ENCODE assay signal across 8 mouse cellular contexts in genomic region chr9:56418738-56419239, GRCm38 (mm10). TPM values are rescaled to one million over a fixed set of nuclear protein-coding genes. Genes with fewer than 3 reads are reported as not detected.
DNase-seq lines count a peak whose midpoint lies in the region; ATAC-seq and TF ChIP-seq lines count a peak whose summit lies in the region.

No protein-coding gene starts in this region.

- peak; percentile 59; the same call in 1 of the 2 replicates for TF ChIP-seq POLR2A in limb, embryonic 14.5 days (IDR thresholded peaks at IDR 0.05; ENCODE audit: borderline replicate concordance, extremely low read depth, insufficient read depth, insufficient read length)

- H3K4me3 ChIP-seq in embryonic facial prominence, embryonic 11.5 days (ENCODE audit: low read depth, low read length), result peak overlapping the region; percentile 77
- H3K4me3 ChIP-seq in limb, embryonic 14.5 days (replicated peaks; ENCODE audit: low read length), result peak overlapping the region; percentile 84
- peak overlapping the region; percentile 68 for H3K4me3 ChIP-seq in midbrain, embryonic 16.5 days (ENCODE audit: low read depth, low read length)

- H3K27me3 ChIP-seq in embryonic facial prominence, embryonic 11.5 days (ENCODE audit: control insufficient read depth, insufficient read depth, low read length), result no peaks in the 10 kb centered on the region
- no peaks in the 10 kb centered on the region for H3K27me3 ChIP-seq in limb, embryonic 14.5 days (ENCODE audit: control insufficient read depth, insufficient read depth, low read length)
- no peaks in the 10 kb centered on the region for H3K27me3 ChIP-seq in midbrain, embryonic 16.5 days (ENCODE audit: control insufficient read depth, insufficient read depth, low read depth, low read length)

- H3K4me2 ChIP-seq in embryonic facial prominence, embryonic 11.5 days (ENCODE audit: low read depth, low read length), result peak overlapping the region; percentile 65
- H3K4me2 ChIP-seq in limb, embryonic 14.5 days (replicated peaks; ENCODE audit: low read depth, low read length, severe bottlenecking), result peak overlapping the region; percentile 63
- peak overlapping the region; percentile 70 for H3K4me2 ChIP-seq in midbrain, embryonic 16.5 days (ENCODE audit: low read length)

- H3K9me3 ChIP-seq in embryonic facial prominence, embryonic 11.5 days (replicated peaks; ENCODE audit: control insufficient read depth, low read length), result no peaks in the 10 kb centered on the region
- H3K9me3 ChIP-seq in limb, embryonic 14.5 days (ENCODE audit: control insufficient read depth, low read length), result no peaks in the 10 kb centered on the region
- H3K9me3 ChIP-seq in midbrain, embryonic 16.5 days (replicated peaks; ENCODE audit: control insufficient read depth, low read length, poor library complexity, severe bottlenecking), result no peaks in the 10 kb centered on the region

- under 1% methylated on average over 10 of the region's 11 CpGs for WGBS in embryonic facial prominence, embryonic 11.5 days
- 0% methylated on average over 10 of the region's 11 CpGs for WGBS in limb, embryonic 14.5 days
- 0% methylated on average over 11 of the region's 11 CpGs for WGBS in midbrain, embryonic 16.5 days

- H3K9ac ChIP-seq in embryonic facial prominence, embryonic 11.5 days (replicated peaks; ENCODE audit: low read length), result peak overlapping the region; percentile 66
- H3K9ac ChIP-seq in limb, embryonic 14.5 days (ENCODE audit: low read depth, low read length, severe bottlenecking), result peak overlapping the region; percentile 52
- H3K9ac ChIP-seq in midbrain, embryonic 16.5 days (ENCODE audit: low read depth, low read length), result peak overlapping the region; percentile 73

- ATAC-seq in embryonic facial prominence, embryonic 11.5 days (replicated peaks; ENCODE audit: insufficient number of reproducible peaks, low FRiP score, low TSS enrichment, low read depth), result peak; percentile 26
- ATAC-seq in limb, embryonic 14.5 days (ENCODE audit: low FRiP score, low read depth), result peak; percentile 42; the same call in 1 of the 2 replicates
- ATAC-seq in midbrain, embryonic 16.5 days, result peak; percentile 67

- no peaks in the 10 kb centered on the region for H3K4me1 ChIP-seq in embryonic facial prominence, embryonic 11.5 days (ENCODE audit: control insufficient read depth, insufficient read depth, low read length)
- H3K4me1 ChIP-seq in limb, embryonic 14.5 days (ENCODE audit: control insufficient read depth, insufficient read depth, low read length), result peaks cover 24% of the 10 kb centered on the region
- H3K4me1 ChIP-seq in midbrain, embryonic 16.5 days (ENCODE audit: control insufficient read depth, insufficient read depth, low read length), result peaks cover 34% of the 10 kb centered on the region

- peak; percentile 98 for DNase-seq in heart, adult 11 months
- no peak for DNase-seq in heart, adult 8-10 months (ENCODE audit: low spot score)
- peak; percentile 84 for DNase-seq in embryonic facial prominence, embryonic 11.5 days (ENCODE audit: low spot score)
- DNase-seq in heart, adult 18-20 months, result peak; percentile 79
- DNase-seq in kidney, adult 9 months, result peak; percentile 84
- DNase-seq in limb, embryonic 14.5 days (ENCODE audit: low spot score), result peak; percentile 87
- DNase-seq in spleen, postnatal 4 days (ENCODE audit: low spot score in 2 of 2), result peak; percentile 74 to 81

- H3K27ac ChIP-seq in embryonic facial prominence, embryonic 11.5 days (replicated peaks; ENCODE audit: low read depth, low read length), result peak overlapping the region; percentile 74
- H3K27ac ChIP-seq in limb, embryonic 14.5 days (replicated peaks; ENCODE audit: low read depth, low read length), result peak overlapping the region; percentile 90
- peak overlapping the region; percentile 94 for H3K27ac ChIP-seq in midbrain, embryonic 16.5 days (ENCODE audit: low read length)

- H3K36me3 ChIP-seq in embryonic facial prominence, embryonic 11.5 days (replicated peaks; ENCODE audit: control insufficient read depth, insufficient read depth, low read depth, low read length), result no peaks in the 10 kb centered on the region
- H3K36me3 ChIP-seq in limb, embryonic 14.5 days (ENCODE audit: control insufficient read depth, insufficient read depth, low read length), result no peaks in the 10 kb centered on the region
- no peaks in the 10 kb centered on the region for H3K36me3 ChIP-seq in midbrain, embryonic 16.5 days (ENCODE audit: control insufficient read depth, insufficient read depth, low read length)

RNA-seq across cellular contexts. Expression of gene Hmg20a, which starts 0.4 kb away (rescaled TPM):
- 10 to 100 TPM; 16.8 to 19.9 (median 18.3) TPM for total RNA-seq in heart, adult 8-10 months (2022)
- polyA plus RNA-seq in embryonic facial prominence, embryonic 11.5 days (2014; fragmentation: Nextera tagmentation; extraction: Ambion mirVana), result 59.2 and 64.0 TPM in 2 replicates
- 10 to 100 TPM; 15.6 to 18.4 TPM for total RNA-seq in heart, adult 18-20 months (2021)
- polyA plus RNA-seq in limb, embryonic 14.5 days (2012; rRNA removed), result 71.5 and 81.8 TPM in 2 replicates
- 58.5 and 66.8 TPM in 2 replicates for polyA plus RNA-seq in limb, embryonic 14.5 days (2014; fragmentation: Nextera tagmentation; extraction: Ambion mirVana)
- polyA plus RNA-seq in midbrain, embryonic 16.5 days (2015; fragmentation: Nextera tagmentation; extraction: Ambion mirVana), result 95.7 and 96.7 TPM in 2 replicates

RNA-seq across cellular contexts. Expression of gene Peak1, which starts 0.9 kb away (rescaled TPM):
- total RNA-seq in heart, adult 8-10 months (2022), result 10 to 100 TPM; 34.2 to 44.5 (median 40.9) TPM
- 7.9 and 8.8 TPM in 2 replicates for polyA plus RNA-seq in embryonic facial prominence, embryonic 11.5 days (2014; fragmentation: Nextera tagmentation; extraction: Ambion mirVana)
- total RNA-seq in heart, adult 18-20 months (2021), result 10 to 100 TPM; 34.9 to 35.1 TPM
- polyA plus RNA-seq in limb, embryonic 14.5 days (2012; rRNA removed), result 11.5 and 12.2 TPM in 2 replicates
- 16.7 and 18.3 TPM in 2 replicates for polyA plus RNA-seq in limb, embryonic 14.5 days (2014; fragmentation: Nextera tagmentation; extraction: Ambion mirVana)
- polyA plus RNA-seq in midbrain, embryonic 16.5 days (2015; fragmentation: Nextera tagmentation; extraction: Ambion mirVana), result 2.2 and 3.3 TPM in 2 replicates
